Mouse (Mus musculus): ENCODE data around the gene Tmem62.
"Not testable (repeated sequence)": the region's sequence is repeated elsewhere in the genome, so short reads cannot be mapped to it uniquely, and the experiment has no call there.

Gene Tmem62

GRCm38 (mm10) chr2:120976990-120977925, at the start of gene Tmem62:
Gene Tmem62 (plus strand): TSS chr2:120977017.
- DNase-seq (ENCODE audit: low read depth, low spot score) = peak; percentile 47

DNA sequence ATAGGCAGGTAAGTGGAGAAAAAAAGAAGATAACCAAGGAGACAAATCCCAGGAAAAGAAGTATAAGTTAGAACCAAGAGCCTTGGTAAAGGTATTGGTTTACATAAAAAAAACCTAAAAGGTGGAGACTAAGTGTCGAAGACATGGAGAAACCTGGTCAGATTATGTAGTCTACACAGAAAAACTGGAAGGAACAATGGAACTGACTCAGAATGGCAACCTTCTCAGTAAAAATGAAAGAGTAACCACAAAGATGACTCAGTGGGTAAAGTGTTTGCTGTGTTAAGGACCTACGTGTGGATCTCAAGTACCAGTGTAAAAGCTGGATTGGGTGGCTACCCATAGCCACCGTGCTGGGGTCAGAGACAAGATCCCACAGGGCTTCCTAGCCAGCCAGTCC, 43.8 kb upstream of the Tmem62 start:
- DNase-seq (ENCODE audit: low read depth, low spot score) = no peak

DNA sequence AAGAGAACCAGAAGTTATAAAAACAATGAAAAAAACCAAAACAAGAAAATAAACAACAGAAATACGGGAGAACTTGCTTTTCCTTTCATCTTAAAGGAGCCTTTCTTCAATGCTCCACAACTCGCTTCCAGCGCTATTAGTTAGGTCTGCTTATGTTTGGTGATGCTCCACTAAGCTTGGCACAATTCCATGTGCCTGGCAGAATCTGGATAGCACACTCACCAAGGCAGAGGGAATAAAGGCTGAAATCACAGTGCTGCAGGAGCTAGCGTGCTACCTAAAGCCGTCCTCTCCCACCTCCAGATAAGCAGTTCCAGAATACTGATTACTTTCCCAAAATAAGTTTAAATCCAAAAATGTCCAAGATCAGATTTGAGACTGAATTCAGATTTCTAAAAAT, 25.6 kb upstream of the Tmem62 start:
- no peak for DNase-seq (ENCODE audit: low read depth, low spot score)

GRCm38 (mm10) chr2:120952176-120952938, 24.5 kb upstream of the Tmem62 start:
- no peak for DNase-seq (ENCODE audit: low read depth, low spot score)

DNA sequence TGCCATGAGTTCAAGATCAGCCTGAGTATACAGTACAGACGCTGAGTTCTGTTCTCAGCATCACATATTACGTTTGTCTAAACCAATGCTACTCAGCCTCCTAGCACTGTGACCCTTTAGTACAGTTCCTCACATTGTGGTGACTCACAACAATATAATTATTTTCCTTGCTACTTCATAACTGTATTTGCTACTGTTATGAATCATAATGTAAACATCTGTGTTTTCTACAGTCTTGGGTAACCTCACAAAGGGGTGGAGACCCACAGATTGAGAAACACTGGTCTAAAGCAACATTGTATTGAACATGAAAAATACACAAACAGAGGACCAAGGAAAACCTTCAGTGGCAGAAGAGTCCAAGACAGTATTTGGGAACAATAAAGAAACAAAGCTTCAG, 17.5 kb upstream of the Tmem62 start:
- no peak for DNase-seq (ENCODE audit: low read depth, low spot score)

DNA sequence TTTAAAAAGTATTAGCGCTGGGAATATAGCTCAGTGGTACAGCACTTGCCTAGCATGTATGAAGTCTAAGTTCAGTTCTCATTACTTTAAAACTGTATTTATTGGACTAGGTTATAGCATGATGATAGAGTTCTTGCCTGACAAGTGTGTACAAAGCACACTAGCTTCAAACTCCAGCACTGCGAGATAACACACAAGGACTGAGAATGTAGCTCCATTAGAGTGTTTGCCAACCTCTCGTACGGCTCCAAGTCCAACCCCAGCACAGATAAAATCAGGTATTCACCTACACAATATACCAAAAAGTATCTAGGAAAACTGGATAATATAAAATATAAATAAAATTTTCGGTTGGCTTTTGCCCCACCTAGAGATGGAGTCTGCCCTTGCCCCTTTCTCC, 17.0 kb upstream of the Tmem62 start:
- DNase-seq (ENCODE audit: low read depth, low spot score) = no peak

GRCm38 (mm10) chr2:120960261-120960660, 16.6 kb upstream of the Tmem62 start:
- no peak for DNase-seq (ENCODE audit: low read depth, low spot score)

DNA sequence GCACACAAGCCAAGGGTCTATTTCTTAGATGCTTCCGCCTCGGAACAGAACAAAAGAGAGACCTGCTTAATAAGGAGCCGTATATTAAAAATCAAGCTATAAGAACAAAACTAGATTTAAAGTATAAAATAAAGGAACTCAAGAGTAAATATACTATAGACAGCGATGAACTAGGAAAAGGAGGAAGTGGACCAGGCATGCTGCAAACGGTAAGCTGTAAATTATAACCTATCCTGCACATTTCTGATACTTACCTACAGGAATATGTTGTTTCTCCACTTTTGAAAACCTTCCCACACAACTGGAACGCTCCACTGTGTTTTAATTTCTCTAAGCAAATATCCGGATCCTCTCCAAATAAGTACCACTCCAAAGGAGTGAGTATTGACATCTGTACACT, 13.7 kb upstream of the Tmem62 start:
- no peak for DNase-seq (ENCODE audit: low read depth, low spot score)

- no peak for DNase-seq (ENCODE audit: low read depth, low spot score)
Observed at GRCm38 (mm10) chr2:120965486-120965885, 11.3 kb upstream of the Tmem62 start.

DNA sequence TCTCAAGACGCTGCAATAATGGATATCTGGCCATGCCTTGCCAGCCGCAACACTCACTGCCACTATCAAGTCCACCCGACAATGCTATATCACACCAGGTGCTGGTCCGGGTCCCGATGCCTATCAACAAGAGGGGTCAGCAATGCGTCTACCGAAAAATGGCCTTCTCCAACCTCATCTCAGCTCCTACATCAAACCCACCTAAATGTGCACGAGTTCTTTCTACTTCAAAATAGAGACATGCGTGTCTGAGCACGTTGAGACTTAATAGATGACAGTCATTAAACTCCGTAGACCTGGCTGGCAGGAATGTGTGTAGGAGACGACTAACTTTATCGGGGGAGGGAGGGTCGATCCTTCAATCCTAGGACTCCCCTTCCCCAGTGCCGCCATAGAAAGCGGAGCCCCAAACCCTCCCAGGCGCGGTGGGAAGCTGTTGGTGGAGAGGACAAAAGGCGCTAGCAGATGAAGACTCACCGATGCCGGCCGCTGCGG, 6.7 kb upstream of the Tmem62 start:
- peak; percentile 27 for DNase-seq (ENCODE audit: low read depth, low spot score)

DNA sequence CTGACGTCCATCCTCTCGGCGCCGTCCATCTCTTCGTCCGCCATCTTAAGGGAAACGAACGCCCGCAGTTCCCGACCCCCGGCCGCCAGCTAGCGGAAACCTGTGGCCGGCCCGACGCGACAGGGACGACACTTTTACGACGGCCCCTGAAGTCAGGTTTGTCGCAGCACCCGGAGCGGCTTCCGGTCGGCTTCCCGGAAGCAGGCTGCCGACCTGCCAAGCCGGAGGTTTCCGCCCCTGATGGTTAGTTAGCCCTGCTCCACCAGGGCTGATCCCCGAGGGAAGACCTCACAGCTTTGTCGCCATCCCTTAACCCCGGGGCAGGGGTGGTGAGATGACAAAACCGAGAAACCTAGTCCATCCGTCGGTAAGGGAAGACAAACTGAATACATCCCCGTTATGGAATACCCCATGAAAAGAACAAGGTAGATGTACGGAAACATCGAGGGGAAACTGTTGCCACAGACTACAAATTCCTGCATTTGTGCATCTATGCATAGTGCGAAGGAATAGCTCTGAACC, 6.2 kb upstream of the Tmem62 start, which contains the start of gene Ubr1:
Gene Ubr1, minus strand, starts transcription at position 157 of the 522 bp plus-strand sequence.
- DNase-seq (ENCODE audit: low read depth, low spot score) = peak; percentile 90

- DNase-seq (ENCODE audit: low read depth, low spot score) = no peak
Observed at GRCm38 (mm10) chr2:120971766-120972165, 5.1 kb upstream of the Tmem62 start.

DNA sequence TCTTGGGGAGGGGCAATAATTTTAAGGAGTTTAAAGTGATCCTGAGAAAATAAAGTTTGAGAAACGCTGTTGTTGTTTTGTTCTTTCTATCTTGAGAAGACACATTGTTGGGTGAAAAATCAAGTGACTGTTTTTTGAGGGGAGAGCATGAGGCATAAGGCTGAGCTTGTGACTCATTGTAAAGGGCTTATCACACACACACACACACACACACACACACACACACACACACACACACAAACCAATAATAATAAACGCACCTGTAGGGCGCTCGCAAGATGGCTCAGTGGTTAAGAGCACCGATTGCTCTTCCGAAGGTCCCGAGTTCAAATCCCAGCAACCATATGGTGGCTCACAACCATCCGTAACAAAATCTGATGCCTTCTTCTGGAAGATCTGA, 4.6 kb upstream of the Tmem62 start:
- DNase-seq (ENCODE audit: low read depth, low spot score) = not testable (repeated sequence)

- no peak for DNase-seq (ENCODE audit: low read depth, low spot score)
Observed at GRCm38 (mm10) chr2:120972964-120973363, 3.9 kb upstream of the Tmem62 start.

GRCm38 (mm10) chr2:120976308-120976707, 509 bp upstream of the Tmem62 start:
- DNase-seq (ENCODE audit: low read depth, low spot score) = no peak

- no peak for DNase-seq (ENCODE audit: low read depth, low spot score)
Observed at GRCm38 (mm10) chr2:120977926-120978692, 1.3 kb downstream of the Tmem62 start.

DNA sequence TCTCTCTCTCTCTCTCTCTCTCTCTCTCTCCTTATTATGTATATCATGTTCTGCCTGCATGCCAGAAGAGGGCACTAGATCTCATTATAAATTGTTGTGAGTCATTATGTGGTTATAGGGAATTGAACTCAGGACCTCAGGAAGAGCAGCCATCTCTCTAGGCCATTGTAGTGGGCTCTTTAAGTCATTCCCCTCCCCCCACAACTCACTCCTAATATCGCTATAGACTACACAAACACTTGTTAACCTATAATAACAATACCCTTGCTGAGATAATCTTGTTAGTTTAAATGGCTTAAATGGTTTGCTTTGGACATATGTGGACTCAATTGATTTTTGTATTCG, 1.8 kb downstream of the Tmem62 start:
- no peak for DNase-seq (ENCODE audit: low read depth, low spot score)

GRCm38 (mm10) chr2:120979819-120980218, 3.0 kb downstream of the Tmem62 start:
- DNase-seq (ENCODE audit: low read depth, low spot score) = no peak

- no peak for DNase-seq (ENCODE audit: low read depth, low spot score)
Observed at GRCm38 (mm10) chr2:120980861-120981260, 4.0 kb downstream of the Tmem62 start.

- DNase-seq (ENCODE audit: low read depth, low spot score) = no peak
Observed at GRCm38 (mm10) chr2:120983611-120984010, 6.8 kb downstream of the Tmem62 start.

DNA sequence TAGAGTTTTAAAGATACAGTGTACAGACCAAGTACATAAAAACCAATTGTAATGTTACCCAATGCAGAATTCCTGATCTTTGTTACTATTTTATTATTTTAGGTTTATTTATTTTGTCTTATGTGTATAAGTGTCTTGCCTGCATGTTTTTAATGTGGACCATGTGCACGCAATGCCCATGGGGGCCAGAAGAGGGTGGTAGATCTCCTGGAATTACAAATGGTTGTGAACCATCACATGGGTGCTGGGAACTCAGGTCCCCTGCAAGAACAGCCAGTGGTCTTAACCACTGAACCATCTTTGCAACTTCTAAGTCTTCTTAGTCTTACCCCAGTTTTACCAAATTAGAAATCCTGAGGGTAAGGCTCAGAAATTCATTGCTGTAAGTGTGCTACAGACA, 8.4 kb downstream of the Tmem62 start:
- no peak for DNase-seq (ENCODE audit: low read depth, low spot score)

- DNase-seq (ENCODE audit: low read depth, low spot score) = no peak
Observed at GRCm38 (mm10) chr2:120991196-120991595, 14.4 kb downstream of the Tmem62 start.

All from mesoderm, embryonic 11.5 days (tissue).